Mouse (Mus musculus): ENCODE results near the gene Crb1.

DNA sequence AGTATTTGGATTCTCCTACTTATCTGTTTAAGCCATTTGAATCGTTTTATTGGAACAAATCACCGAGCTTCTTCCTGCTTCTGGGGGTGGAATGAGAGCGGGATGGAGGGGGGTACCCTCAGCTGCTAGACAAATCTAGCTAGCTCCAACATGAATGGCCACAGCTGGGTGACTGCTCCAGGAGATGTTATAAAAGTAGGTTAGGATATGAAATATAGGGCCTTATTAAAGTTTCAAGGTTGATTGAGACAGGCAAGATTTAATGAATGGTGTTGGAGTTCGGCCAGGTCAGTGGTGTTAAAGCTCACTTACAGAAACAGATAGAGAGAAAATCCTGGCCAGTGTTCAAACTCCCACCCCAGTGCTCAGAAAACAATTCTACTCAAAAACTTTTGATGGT is 84.9 kb downstream of the Crb1 start:
- TF ChIP-seq CTCF (IDR thresholded peaks at IDR 0.05; ENCODE audit: extremely low read depth, insufficient read length, insufficient replicate concordance, low read depth, low read length) (no peak), POLR2A (IDR thresholded peaks at IDR 0.05; ENCODE audit: low read depth, low read length) (no peak)

Data from small intestine, adult 2 months (tissue).